Mouse (Mus musculus) gastrocnemius, postnatal 4 days (tissue): ENCODE results near the gene Col23a1. TPM values are rescaled to one million over a fixed set of nuclear protein-coding genes. Genes with fewer than 3 reads are reported as not detected.

Experiments
- DNase-seq, 2 experiments: peaks; one replicate each; pipeline ENCODE4 v3.0.0; 2021 to 2022; ENCODE audit warnings: low spot score in 2 of 2, mixed read lengths in 2 of 2
- long read RNA-seq, 2 experiments: library from polyadenylated mRNA; stranded (forward); transcript quantifications; one replicate each; pipeline ENCODE4 v2.0.0; 2021
- total RNA-seq, 2 experiments: library from RNA; stranded (reverse); gene quantifications; 2 replicates each; pipeline ENCODE4 v1.2.3; 2021

Col23a1 gene
- total RNA-seq: 10 to 100 TPM; 25.0 to 34.6 TPM
- long read RNA-seq, experiment 1, partial matches to known transcripts: 7 of 18 reads
- long read RNA-seq, experiment 1, other reads (novel, unspliced or antisense): 11 of 18 reads
- long read RNA-seq, experiment 2, partial matches to known transcripts: 7 of 28 reads
- long read RNA-seq, experiment 2, other reads (novel, unspliced or antisense): 21 of 28 reads

DNA sequence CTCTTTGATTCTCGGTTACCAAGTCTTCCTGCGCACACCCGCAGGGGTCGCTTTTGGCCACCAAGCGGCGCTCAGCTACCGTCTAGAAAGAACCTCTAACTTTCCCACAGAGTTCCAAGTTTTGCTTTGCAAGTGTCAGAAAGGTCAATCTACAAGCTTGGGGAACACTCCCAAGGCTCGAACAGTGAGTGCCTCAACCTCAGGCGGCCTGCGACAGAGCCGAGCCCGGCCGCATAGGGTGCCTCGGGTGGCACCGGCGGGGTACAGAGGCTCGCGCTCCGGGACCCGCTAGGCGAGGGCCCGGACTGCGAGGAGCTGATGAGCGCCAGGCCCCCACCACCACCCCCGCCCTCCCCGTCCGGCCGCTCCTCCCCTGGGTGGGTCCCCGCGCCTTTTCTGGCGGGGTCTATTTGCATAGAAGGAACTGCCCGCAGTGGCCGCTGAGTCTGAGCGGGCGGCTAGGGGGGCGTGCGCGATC, at the start of gene Col23a1:
TSS of gene Col23a1 (plus strand) at position 357 of the 478 bp plus-strand sequence.
- peak; percentile 50 to 81 for DNase-seq

DNA sequence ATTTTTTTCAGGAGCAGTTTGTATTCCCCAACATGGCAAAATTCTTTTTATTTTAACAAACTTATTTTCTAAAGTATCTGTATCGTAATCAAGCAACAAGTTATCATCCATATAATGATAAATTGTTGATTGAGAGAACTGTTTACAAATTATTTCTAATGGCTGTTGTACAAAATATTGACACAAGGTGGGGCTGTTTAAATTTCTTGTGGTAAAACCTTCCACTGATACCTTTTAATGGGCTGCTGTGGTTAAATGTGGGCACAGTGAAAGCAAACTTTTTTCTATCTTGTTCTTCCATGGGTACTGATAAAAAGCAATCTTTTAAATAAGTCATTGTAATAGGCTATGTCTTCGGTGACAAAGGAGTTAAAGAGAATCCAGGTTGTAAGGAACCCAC, 46.8 kb upstream of the Col23a1 start:
- no peak for DNase-seq

GRCm38 (mm10) chr11:51257006-51257405, 32.7 kb upstream of the Col23a1 start:
- DNase-seq: no peak

GRCm38 (mm10) chr11:51261680-51262219, 28.0 kb upstream of the Col23a1 start, which contains the start of gene Clk4:
Gene Clk4 (plus strand): TSS chr11:51261730.
- no peak for DNase-seq

DNA sequence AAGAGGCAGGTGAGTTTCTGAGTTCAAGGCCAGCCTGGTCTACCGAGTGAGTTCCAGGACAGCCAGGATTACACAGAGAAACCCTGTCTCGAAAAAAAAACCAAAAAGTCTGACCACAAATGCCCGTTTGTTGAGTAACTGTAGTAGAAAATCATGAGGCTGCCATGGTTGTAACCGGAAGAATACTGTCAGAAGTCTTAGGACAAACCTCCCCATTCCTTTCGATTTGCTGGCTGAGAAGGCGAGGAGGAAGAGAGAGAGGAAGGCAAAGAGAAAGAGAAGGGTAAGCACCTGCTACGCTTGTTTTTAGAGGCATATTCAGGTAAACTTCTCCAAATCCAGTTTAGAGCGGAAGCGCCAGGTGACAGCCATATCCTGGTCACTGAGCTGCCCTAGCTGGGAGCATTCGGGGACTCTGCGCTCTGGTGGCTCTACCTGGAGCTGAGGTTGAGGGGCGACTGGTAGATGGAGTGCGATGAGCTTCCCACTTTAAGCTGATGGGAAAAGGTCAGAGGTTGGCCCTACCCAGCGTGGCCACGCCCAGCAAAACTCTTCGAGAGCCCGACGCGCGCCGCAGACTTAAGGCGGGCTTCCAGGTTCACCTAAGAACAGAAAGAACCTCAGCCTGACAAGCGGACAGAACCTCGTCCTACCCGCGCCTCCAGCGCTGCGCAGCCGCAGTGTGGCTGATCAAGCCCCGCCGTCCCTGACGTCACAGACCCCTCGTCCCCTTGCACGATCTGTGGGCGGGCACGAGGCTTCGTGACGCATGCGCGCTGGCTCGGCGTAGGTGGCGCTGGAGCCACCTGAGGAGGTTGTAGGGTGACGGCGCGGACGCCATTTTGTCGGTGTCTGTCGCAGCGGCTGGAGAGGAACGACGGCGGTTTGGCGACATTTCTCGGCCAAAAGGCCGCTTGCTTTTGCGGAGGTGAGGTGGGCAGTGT, 27.1 kb upstream of the Col23a1 start, which contains the start of gene BC049762:
TSS of gene BC049762 (minus strand) at position 705 of the 944 bp plus-strand sequence.
- peak; percentile 97 to 98 for DNase-seq

- peak in 1 of 2 experiments; percentile 69 for DNase-seq
These were observed 26.4 kb upstream of the Col23a1 start for GRCm38 (mm10) chr11:51263286-51263831.

- no peak for DNase-seq
These were observed 25.4 kb upstream of the Col23a1 start for GRCm38 (mm10) chr11:51264352-51264751.

- DNase-seq: no peak
These were observed 24.4 kb upstream of the Col23a1 start for GRCm38 (mm10) chr11:51265326-51265725.

DNA sequence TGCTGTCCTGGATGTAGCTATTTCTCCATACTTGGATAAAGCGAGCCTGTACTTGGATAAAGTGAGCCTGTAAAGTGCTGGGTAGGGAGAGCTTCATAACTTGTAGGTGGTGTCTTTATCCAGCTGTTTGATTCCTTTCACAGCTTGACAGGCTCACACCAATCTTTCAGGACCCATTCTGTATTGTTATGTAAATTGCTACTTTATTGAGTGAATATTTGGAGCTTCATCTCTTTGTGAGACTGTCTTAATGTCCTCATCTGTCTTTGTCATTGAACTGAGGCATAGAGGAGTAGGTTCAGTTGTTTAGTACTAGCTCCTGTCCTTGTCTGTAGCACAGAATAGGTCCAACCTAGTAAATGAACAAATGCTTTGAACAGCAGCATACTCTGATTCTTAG, 15.3 kb upstream of the Col23a1 start:
- DNase-seq: no peak

DNA sequence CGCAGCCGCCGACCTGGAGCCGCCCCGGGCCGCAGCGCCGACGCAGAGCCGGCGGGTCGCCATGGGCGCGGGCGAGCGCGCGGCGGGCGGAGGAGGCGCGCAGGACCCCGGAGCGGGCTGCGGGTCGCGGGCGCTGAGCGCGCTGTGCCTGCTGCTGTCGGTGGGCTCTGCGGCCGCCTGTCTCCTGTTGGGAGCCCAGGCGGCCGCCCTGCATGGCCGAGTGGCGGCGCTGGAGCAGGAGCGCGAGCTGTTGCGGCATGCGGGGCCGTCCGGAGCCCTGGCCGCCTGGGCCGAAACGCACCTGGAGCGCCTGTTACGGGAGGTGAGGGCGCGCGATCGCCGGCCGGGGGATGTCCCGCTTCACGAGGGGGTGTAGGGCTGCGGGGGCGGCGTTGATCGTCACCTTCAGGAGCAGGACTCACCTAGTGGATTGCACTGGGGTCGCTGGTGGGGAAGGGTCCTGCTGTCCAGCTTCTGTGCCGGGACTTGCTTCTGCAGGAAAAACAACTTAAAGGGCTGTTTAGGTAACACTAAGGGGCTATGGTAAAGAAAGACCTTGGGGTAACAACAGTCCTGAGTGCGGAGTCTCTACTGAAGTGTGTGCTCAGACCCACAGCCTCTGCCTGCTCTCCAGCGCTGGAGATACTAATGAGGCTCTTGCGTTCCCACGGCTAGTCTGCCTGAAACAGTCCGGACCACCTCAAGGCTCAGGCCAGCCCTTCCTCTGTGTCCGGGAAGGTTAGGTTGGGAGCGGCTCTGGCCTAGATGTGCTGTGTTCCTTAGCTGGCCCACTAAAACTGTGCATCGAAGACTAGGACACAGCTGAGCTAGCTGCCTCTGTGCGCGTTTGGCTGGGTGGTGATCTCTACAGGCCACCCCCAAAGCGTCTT, 591 bp downstream of the Col23a1 start:
- peak; percentile 41 to 57 for DNase-seq

GRCm38 (mm10) chr11:51293956-51294530, 4.3 kb downstream of the Col23a1 start:
- DNase-seq: no peak

DNA sequence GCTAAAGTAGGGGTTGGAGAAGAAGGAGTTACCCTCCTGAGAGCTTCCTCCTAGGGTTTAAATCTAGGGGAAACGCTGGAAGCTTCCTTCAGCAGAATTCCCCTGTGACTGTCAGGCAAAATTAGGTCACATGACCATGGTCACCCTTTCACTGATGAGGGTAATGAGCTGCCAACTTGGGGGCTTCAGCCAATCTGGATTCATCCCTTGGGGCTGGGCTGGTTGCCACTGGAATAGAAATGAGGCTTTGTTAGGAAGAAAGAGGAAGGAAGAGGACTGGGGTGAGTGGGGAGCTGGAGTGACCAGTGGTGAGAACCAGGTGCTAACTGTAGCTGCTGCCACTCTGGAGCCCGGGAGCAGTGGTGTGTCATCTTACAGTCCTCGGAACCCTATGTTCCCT, 6.0 kb downstream of the Col23a1 start:
- no peak for DNase-seq

DNA sequence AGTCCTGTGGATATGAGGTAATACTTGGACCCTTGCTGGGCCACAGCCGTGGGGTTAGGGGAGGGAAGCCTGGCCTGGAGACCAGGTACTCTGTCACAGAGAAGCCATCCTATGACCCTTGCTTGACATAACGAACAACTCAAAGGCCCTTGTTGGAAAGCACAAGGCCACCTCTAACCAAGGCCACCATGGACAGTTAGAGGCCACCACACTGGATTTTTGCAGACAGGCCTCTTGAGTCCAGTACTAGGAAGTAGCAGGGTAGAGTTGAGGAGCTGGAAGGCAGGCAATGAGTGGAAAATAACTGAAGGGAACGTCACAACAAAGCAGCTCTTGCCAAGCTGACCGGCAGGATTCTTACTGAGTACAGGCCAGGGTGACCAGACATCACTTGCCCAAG, 9.0 kb downstream of the Col23a1 start:
- DNase-seq: no peak

- DNase-seq: no peak
These were observed 12.7 kb downstream of the Col23a1 start for GRCm38 (mm10) chr11:51302396-51302795.

GRCm38 (mm10) chr11:51303981-51304553, 14.3 kb downstream of the Col23a1 start:
- DNase-seq: no peak

DNA sequence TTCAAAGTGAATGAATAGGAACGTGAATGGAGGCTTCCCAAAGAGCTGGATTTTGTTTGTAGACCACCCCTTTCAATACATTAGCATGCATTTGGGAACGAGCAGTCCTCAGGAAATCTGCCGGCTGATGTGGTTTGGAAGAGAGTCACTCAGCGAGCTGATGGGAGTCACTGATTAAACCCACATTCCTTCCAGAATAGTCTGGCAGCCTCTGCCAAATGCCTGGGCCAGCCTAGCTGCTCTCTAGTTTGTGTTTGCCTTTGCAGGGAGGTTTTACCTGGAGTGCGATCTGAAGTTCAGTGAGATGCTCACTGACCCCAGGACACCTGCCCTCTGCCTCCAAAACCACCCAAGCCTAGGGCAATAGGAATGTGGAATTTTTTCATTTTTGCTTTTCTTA, 18.6 kb downstream of the Col23a1 start:
- DNase-seq: no peak

DNA sequence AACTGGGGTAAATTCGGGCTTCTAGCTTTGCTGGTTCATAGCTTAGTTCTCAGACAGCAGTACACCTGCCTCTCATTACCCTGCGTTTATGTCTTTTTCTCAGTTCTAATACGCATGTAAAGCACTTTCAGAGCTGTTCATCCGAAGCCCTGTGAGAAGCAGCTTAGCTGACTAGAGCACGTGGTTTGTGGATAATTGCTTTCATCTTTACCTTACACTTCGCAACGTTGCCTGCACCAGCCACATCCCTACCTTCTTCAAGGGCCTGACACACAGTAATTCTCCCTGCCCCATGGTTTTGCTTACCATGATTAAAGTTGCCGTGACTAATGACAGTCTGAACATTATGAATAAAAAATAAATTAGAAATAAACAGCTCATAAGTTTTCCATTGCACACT, 22.1 kb downstream of the Col23a1 start:
- DNase-seq: no peak

GRCm38 (mm10) chr11:51315991-51316810, 26.5 kb downstream of the Col23a1 start:
- DNase-seq: no peak

- DNase-seq: no peak
These were observed 30.9 kb downstream of the Col23a1 start for GRCm38 (mm10) chr11:51320609-51321008.
